Mouse (Mus musculus) liver, embryonic 16.5 days (tissue): ENCODE data around the gene Kcnmb4. TPM values are rescaled to one million over a fixed set of nuclear protein-coding genes. Genes with fewer than 3 reads are reported as not detected.

ENCODE experiments used
- ATAC-seq: fragments of 200-750 bp; cut with Nextera tagmentation; 2 replicates; pipeline ENCODE4 v1.8.0; 2017; ENCODE audit warnings: low read depth, mild to moderate bottlenecking, moderate number of reproducible peaks, moderate library complexity
- H3K27ac ChIP-seq: fragments of 300-500 bp; sonication (generic); 2 replicates; pipeline ENCODE4 v1.5.1; 2014; ENCODE audit warnings: mild to moderate bottlenecking, low read length
- H3K27me3 ChIP-seq: fragments of 300-500 bp; sonication (generic); 2 replicates; pipeline ENCODE4 v1.6.1; 2014; ENCODE audit warnings: low read depth, low read length, mixed read lengths; ENCODE audit not compliant: control insufficient read depth, insufficient read depth
- H3K36me3 ChIP-seq: fragments of 300-500 bp; sonication (generic); 2 replicates; pipeline ENCODE4 v1.6.1; 2014; ENCODE audit warnings: mild to moderate bottlenecking; ENCODE audit not compliant: control insufficient read depth, insufficient read depth
- H3K4me1 ChIP-seq: fragments of 300-500 bp; sonication (generic); 2 replicates; pipeline ENCODE4 v1.6.1; 2014; ENCODE audit warnings: low read depth, low read length, mixed read lengths; ENCODE audit not compliant: control insufficient read depth
- H3K4me2 ChIP-seq: fragments of 300-500 bp; sonication (generic); 2 replicates; pipeline ENCODE4 v1.6.1; 2014; ENCODE audit warnings: low read depth, low read length, mixed read lengths
- H3K4me3 ChIP-seq: fragments of 300-500 bp; sonication (generic); 2 replicates; pipeline ENCODE4 v1.5.1; 2014; ENCODE audit warnings: low read depth, mild to moderate bottlenecking, low read length
- H3K9ac ChIP-seq: fragments of 300-500 bp; sonication (generic); 2 replicates; pipeline ENCODE4 v1.6.1; 2014; ENCODE audit warnings: low read depth, low read length
- H3K9me3 ChIP-seq: fragments of 300-500 bp; sonication (generic); replicated peaks from 2 replicates; pipeline ENCODE4 v1.6.1; 2016; ENCODE audit warnings: low read length; ENCODE audit not compliant: control insufficient read depth
- WGBS: fragments of 180-500 bp; shearing (Covaris S2); extraction: QIAGEN DNeasy Blood & Tissue Kit; methylation state at CpG from one replicate; pipeline ENCODE4 v1.1.7; 2014; ENCODE audit not compliant: insufficient replicate concordance; 5-methylcytosine and 5-hydroxymethylcytosine counted together
- polyA plus RNA-seq: library from polyadenylated mRNA; unstranded; fragments of >200 nt; fragmentation: Nextera tagmentation; extraction: Ambion mirVana; gene quantifications from 2 replicates; pipeline ENCODE4 v1.2.1, GENCODE M21; 2015

The Kcnmb4 gene
- polyA plus RNA-seq, 1 experiment from 2014 or later, result 0.18 TPM

GRCm38 (mm10) chr10:116468094-116468493 lies 5.6 kb downstream of the Kcnmb4 start:
- H3K4me3 ChIP-seq, result no peak overlapping the region
- no peaks in the 10 kb centered on the region; the same call in 1 of the 2 replicates for H3K4me1 ChIP-seq
- H3K36me3 ChIP-seq, result no peaks in the 10 kb centered on the region
- H3K9ac ChIP-seq, result no peak overlapping the region
- no peak for ATAC-seq
- no peaks in the 10 kb centered on the region for H3K9me3 ChIP-seq
- H3K27ac ChIP-seq, result no peak overlapping the region
- 49% methylated on average over 5 of the region's 5 CpGs for WGBS
- H3K4me2 ChIP-seq, result no peak overlapping the region
- H3K27me3 ChIP-seq, result peaks cover 22% of the 10 kb centered on the region

GRCm38 (mm10) chr10:116463753-116464345 lies 9.8 kb downstream of the Kcnmb4 start:
- H3K9me3 ChIP-seq, result no peaks in the 10 kb centered on the region
- no peaks in the 10 kb centered on the region for H3K4me1 ChIP-seq
- ATAC-seq, result no peak
- WGBS, result 71% methylated on average over 12 of the region's 12 CpGs
- no peak overlapping the region for H3K27ac ChIP-seq
- no peak overlapping the region for H3K9ac ChIP-seq
- H3K4me2 ChIP-seq, result no peak overlapping the region
- no peaks in the 10 kb centered on the region for H3K27me3 ChIP-seq
- no peaks in the 10 kb centered on the region for H3K36me3 ChIP-seq
- H3K4me3 ChIP-seq, result no peak overlapping the region

DNA sequence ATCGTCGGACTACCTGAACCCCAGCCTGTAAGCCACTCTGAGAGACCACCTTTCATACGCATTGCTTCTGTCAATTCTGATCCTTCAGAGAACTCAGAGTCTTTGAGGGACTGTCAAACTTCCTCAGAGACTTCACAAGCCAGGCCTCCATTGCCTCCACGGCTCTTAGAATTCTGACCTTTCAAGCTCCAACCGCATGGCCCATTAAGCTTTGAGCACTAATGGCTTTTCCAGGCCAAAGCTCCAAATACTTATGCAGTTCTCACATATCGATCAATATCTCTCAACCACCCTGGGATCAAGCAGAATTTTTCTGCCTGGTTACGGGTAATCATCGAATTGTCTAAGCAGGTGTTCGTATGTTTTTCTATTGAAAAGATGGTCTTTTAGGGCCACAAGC lies 12.2 kb downstream of the Kcnmb4 start:
- ATAC-seq, result no peak
- H3K27ac ChIP-seq, result no peak overlapping the region
- H3K4me1 ChIP-seq, result no peaks in the 10 kb centered on the region
- no peaks in the 10 kb centered on the region for H3K36me3 ChIP-seq
- no peaks in the 10 kb centered on the region for H3K27me3 ChIP-seq
- no peak overlapping the region for H3K4me3 ChIP-seq
- H3K9me3 ChIP-seq, result no peaks in the 10 kb centered on the region
- no peak overlapping the region for H3K4me2 ChIP-seq
- no peak overlapping the region for H3K9ac ChIP-seq
- WGBS, result 77% methylated on average over 9 of the region's 9 CpGs

GRCm38 (mm10) chr10:116458786-116459185 lies 14.9 kb downstream of the Kcnmb4 start:
- H3K36me3 ChIP-seq, result no peaks in the 10 kb centered on the region
- no peak overlapping the region for H3K4me2 ChIP-seq
- no peak overlapping the region for H3K27ac ChIP-seq
- WGBS, result 81% methylated on average over 9 of the region's 9 CpGs
- H3K4me3 ChIP-seq, result no peak overlapping the region
- H3K4me1 ChIP-seq, result no peaks in the 10 kb centered on the region
- no peaks in the 10 kb centered on the region for H3K9me3 ChIP-seq
- H3K9ac ChIP-seq, result no peak overlapping the region
- ATAC-seq, result no peak
- no peaks in the 10 kb centered on the region for H3K27me3 ChIP-seq

- H3K36me3 ChIP-seq, result no peaks in the 10 kb centered on the region
- no peaks in the 10 kb centered on the region for H3K4me1 ChIP-seq
- H3K9ac ChIP-seq, result no peak overlapping the region
- WGBS, result 72% methylated on average over 7 of the region's 7 CpGs
- no peak overlapping the region for H3K4me2 ChIP-seq
- no peak overlapping the region for H3K4me3 ChIP-seq
- no peaks in the 10 kb centered on the region for H3K27me3 ChIP-seq
- H3K9me3 ChIP-seq, result no peaks in the 10 kb centered on the region
- ATAC-seq, result no peak
- no peak overlapping the region for H3K27ac ChIP-seq
These were observed 20.9 kb downstream of the Kcnmb4 start for GRCm38 (mm10) chr10:116452771-116453170.

DNA sequence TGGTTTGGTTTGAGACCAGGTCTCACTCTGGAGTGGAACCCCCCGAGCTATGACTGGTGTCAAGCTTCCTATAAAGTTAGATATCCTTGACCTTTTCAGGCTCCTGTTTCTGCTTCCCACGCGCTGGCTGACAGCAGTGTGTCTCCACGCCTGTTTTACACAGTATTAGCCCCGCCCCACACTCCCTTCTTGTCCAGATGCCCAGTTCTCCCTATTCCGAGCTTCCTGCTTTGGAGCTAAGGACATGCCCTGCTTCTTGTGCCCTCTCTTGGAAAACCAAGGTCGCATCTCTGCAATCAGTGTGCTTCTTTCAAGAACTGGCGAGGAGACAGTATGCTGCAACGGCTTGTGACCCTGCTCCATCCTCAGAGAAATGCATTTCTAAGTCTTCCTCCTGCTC lies 23.1 kb downstream of the Kcnmb4 start:
- H3K9ac ChIP-seq, result no peak overlapping the region
- no peak overlapping the region for H3K27ac ChIP-seq
- H3K27me3 ChIP-seq, result no peaks in the 10 kb centered on the region
- WGBS, result 65% methylated on average over 9 of the region's 9 CpGs
- H3K36me3 ChIP-seq, result no peaks in the 10 kb centered on the region
- no peak for ATAC-seq
- H3K4me2 ChIP-seq, result no peak overlapping the region
- H3K4me3 ChIP-seq, result no peak overlapping the region
- H3K4me1 ChIP-seq, result no peaks in the 10 kb centered on the region
- H3K9me3 ChIP-seq, result no peaks in the 10 kb centered on the region

DNA sequence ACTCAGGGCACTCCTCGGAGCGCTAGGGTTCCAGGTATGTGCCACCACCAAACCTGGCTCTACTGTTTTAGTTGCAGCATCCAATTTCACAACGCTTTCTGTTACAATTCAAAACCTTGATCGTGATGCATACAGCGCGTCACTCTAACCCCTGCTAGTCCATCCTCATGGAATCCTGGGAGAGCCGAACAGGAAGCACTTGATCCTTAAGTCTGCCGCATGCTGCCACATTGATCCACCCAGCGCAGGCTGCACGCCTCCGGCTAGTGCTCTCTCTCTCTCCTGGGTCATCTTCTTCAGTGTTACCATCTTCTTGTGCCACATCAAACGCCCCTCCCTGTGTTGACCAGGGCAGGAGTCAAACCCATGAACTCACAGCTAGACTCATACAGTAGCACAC lies 25.5 kb downstream of the Kcnmb4 start:
- Histone ChIP-seq H3K4me3 (no peak overlapping the region), H3K4me2 (no peak overlapping the region), H3K9me3 (no peaks in the 10 kb centered on the region), H3K4me1 (no peaks in the 10 kb centered on the region), H3K36me3 (no peaks in the 10 kb centered on the region), H3K27ac (no peak overlapping the region), H3K27me3 (no peaks in the 10 kb centered on the region), H3K9ac (no peak overlapping the region)
- 79% methylated on average over 12 of the region's 12 CpGs for whole genome bisulfite sequencing
- ATAC-seq, result no peak

- H3K4me3 ChIP-seq, result no peak overlapping the region
- H3K9ac ChIP-seq, result no peak overlapping the region
- no peak overlapping the region for H3K27ac ChIP-seq
- 75% methylated on average over 9 of the region's 9 CpGs for WGBS
- no peaks in the 10 kb centered on the region for H3K27me3 ChIP-seq
- H3K4me2 ChIP-seq, result no peak overlapping the region
- H3K4me1 ChIP-seq, result no peaks in the 10 kb centered on the region
- no peak for ATAC-seq
- no peaks in the 10 kb centered on the region for H3K36me3 ChIP-seq
- H3K9me3 ChIP-seq, result no peaks in the 10 kb centered on the region
These were observed 26.5 kb downstream of the Kcnmb4 start for GRCm38 (mm10) chr10:116447176-116447575.

DNA sequence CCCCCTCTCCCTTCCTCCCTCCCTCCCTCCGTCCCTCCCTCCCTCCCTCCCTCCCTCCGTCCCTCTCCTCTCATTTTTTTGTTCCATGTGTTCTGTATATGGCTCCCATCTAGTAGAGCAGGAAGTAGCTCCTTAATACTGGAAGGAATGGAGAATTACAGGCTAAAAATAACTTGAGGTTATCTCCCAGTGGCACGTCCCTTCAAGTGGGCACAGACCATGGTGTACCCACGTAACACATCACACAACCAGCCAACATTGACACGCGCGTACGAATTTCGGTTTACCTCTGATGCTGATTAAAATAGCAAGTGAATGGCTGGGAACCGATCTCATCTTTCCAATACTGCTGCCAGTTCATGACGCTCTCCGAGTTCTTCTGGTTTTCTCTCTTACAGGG lies 27.6 kb downstream of the Kcnmb4 start:
- WGBS, result 77% methylated on average over 10 of the region's 12 CpGs
- Histone ChIP-seq H3K9me3 (no peaks in the 10 kb centered on the region), H3K4me1 (no peaks in the 10 kb centered on the region), H3K36me3 (no peaks in the 10 kb centered on the region), H3K27me3 (no peaks in the 10 kb centered on the region), H3K27ac (no peak overlapping the region), H3K9ac (no peak overlapping the region), H3K4me2 (no peak overlapping the region), H3K4me3 (no peak overlapping the region)
- ATAC-seq, result no peak
